Mouse (Mus musculus): Measurements from ENCODE around the gene Ppox.

Gene Ppox

DNA sequence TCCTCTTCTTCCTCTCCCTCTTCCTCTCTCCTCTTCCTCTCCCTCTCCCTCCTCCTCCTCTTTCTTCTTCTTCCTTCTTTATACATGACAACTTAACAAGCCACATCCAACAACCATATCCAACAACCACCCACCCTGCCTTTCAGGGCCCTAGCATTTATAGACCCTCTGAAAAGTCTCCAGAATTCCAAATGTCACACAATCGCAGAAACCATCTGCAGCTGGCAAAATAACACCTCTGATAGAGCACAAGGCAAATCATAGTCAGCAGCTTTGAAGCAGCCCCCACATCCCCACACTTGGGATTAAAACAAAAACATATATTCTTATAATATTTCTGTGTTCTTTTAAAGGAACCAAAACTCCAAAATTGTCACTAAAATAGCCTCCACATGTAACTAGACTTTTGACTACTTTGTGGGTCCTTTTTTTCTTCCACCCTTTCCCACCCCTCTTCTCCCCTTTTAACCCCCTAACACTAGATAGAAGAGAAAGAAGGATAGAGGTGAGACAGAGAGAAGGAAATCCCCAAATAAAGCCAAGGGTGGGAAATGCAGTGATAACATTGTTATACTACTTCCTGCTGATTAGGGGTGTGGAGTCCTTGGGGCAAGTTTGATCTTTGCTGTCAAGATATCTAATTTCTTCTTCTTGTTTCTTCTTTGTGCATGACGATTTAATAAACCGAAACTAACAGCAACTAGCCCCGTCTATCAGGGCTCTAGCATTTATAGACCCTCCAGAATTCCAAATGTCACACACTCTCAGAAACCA, 14.8 kb downstream of the Ppox start:
- no peak for DNase-seq (ENCODE audit: low spot score)

DNA sequence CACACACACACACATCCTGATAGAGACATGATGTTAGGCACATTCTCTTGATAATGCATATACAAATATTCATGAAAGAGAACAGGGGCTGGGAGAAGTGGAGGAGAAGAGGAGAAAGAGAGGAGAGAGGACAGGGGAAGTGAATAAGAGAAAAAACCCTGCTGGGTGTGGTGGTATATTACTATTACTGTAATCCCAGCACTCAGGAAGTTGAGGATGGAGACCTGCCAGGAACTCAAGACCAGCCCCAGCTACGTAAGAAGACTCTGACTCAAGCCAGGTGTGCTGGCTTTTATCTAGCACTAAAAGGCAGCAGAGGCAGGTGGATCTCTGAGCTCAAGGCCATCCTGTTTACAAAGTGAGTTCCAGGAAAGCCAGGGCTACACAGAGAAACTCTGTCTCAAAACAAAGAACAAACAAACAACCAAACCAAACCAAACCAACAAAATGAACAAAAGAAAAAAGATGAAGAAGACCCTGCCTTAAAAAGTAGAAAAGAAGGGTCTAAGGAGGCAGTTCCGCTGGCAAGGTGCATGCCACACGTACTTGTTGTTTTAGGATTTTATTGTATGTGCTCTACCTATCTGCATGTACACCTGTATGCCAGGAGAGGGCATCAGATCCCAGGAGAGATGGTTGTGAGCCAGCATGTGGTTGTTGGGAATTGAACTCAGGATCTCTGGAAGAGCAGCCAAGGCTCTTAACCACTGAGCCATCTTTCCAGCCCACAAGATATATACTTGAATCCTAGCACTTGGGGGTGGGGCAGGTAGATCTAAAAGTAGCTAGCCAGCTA, 17.1 kb downstream of the Ppox start:
- no peak for DNase-seq (ENCODE audit: low spot score)

DNA sequence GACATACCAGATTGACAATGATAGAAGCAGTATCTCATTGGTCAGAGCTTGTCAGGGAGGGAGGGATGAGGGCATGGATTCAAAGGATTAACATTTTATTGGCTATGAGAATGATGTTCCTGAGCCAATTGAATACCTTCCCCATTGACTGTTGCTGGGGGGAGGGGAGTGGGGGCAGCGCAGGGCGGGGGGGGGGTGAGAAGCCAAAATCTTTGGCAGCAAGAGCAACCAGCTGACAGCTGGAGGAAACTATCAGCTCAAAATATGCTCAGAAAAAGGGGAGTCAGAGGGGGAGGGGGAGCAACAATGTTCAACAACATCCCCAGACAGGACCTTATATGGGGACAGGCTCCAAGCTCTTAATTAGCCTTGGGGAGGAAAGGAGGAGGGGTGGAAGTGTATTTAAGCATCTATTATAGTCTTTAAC, 17.8 kb downstream of the Ppox start:
- peak; percentile 79 for DNase-seq (ENCODE audit: low spot score)

GRCm38 (mm10) chr1:171262594-171263130, 18.3 kb downstream of the Ppox start:
- peak; percentile 88 for DNase-seq (ENCODE audit: low spot score)

- no peak for DNase-seq (ENCODE audit: low spot score)
Measured at GRCm38 (mm10) chr1:171260316-171260715, 20.7 kb downstream of the Ppox start.

GRCm38 (mm10) chr1:171258921-171259320, 22.1 kb downstream of the Ppox start:
- no peak for DNase-seq (ENCODE audit: low spot score)

DNA sequence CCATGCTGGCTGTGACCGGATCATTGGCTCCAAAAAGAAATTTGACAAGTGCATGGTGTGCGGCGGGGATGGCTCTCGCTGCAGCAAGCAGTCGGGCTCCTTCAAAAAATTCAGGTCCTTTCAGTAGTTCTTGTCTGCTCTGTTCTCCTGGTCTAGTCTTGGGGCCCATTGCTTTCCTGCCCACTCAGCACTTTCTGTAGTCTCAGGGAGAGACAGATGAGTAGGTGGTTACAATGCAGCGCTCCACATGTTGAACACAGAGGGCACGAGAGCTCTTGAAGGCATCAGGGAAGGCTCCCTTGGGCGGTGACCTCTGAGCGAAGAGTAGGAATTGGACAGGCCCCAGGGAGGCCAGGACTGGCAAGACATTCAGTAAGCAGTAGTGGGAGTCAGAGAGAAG, 23.2 kb downstream of the Ppox start:
- DNase-seq (ENCODE audit: low spot score), result no peak

DNA sequence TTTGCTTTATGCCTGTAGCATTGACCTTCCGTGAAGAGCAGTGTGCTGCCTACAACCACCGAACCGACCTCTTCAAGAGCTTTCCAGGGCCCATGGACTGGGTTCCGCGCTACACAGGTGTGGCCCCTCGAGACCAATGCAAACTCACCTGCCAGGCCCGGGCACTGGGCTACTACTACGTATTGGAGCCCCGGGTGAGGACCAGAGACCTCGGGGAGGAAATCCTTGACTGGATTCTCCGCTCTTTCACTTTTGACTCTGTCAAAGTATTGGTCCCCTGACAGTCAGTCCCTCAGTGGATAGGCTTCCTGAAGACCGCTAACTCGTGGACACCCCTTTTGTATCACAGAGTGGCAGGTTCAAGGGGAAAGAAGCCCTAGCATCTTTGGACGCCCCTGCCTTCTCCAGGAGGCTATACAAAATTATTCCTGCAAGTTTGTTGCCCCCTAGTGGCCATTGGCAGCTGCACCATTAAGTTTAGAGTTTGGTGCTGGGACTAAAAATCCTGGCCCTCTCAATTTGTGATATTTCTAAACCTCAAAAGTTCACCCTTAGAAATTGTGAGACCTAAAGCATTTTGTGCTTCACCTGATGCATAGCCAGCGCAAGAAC, 23.9 kb downstream of the Ppox start:
- DNase-seq (ENCODE audit: low spot score), result peak; percentile 85

DNA sequence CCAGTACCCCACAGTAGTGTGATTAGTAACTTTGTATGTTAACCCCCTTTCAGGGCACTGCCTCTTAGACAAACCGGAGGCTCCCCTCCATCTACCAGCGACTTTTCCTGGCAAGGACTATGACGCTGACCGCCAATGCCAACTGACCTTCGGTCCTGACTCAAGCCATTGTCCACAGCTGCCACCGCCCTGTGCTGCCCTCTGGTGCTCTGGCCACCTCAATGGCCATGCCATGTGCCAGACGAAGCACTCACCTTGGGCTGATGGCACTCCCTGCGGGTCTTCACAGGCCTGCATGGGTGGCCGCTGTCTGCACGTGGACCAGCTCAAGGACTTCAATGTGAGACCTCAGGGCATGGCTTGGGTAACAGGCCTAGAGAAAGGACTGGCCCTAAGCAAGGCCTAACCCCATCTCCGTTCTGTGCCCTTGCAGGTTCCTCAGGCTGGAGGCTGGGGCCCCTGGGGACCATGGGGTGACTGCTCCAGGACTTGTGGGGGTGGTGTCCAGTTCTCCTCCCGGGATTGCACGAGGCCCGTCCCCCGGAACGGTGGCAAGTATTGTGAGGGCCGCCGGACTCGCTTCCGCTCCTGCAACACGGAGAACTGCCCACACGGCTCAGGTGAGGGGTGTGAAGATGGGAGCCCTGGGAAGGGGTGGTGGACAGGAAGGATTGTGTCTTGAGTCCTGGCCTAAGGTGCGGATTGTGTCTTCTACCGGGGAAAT, 24.7 kb downstream of the Ppox start:
- no peak for DNase-seq (ENCODE audit: low spot score)

DNA sequence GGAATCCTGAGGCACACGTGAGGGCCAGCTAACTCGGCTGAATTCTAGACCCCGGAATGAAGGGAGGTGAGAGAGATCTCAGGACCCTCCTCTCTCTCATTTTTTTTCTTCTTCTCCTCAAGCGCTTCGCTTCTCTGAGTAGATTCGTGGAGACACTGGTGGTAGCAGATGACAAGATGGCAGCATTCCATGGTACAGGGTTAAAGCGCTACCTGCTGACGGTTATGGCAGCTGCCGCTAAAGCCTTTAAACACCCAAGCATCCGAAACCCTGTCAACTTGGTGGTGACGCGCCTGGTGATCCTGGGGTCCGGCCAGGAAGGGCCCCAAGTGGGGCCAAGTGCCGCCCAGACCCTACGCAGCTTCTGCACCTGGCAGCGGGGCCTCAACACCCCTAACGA, 28.6 kb downstream of the Ppox start:
- DNase-seq (ENCODE audit: low spot score), result no peak

- peak; percentile 80 for DNase-seq (ENCODE audit: low spot score)
Measured at GRCm38 (mm10) chr1:171251594-171252324, 29.2 kb downstream of the Ppox start.

GRCm38 (mm10) chr1:171250680-171251593, 30.0 kb downstream of the Ppox start, which contains the start of gene Ndufs2:
Ndufs2 (minus strand) TSS chr1:171251388.
- no peak for DNase-seq (ENCODE audit: low spot score)

GRCm38 (mm10) chr1:171249913-171250600, 30.9 kb downstream of the Ppox start, which contains the start of gene Adamts4:
Adamts4 (plus strand) TSS chr1:171250421.
- peak; percentile 52 for DNase-seq (ENCODE audit: low spot score)

GRCm38 (mm10) chr1:171248386-171249226, 32.4 kb downstream of the Ppox start:
- DNase-seq (ENCODE audit: low spot score), result no peak

- DNase-seq (ENCODE audit: low spot score), result no peak
Measured at GRCm38 (mm10) chr1:171247916-171248315, 33.1 kb downstream of the Ppox start.

DNA sequence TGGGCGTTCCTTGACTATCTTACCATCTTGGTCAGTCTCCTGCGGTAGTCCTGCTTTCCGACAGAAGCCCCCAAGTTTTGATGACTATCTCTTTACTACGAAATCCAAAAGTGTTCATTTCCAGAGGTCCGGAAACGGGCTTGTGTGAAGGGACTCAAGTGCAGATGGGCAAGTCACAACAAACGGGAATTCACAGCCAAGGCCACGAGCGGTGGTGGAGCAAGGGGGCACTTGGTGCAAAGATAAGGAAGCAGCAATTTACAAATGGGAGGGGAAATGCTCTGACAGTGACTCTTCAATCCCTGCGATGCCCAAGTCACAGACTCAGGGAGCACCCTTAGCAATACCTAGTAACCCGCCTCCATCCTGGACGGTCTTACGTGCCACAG, 33.5 kb downstream of the Ppox start:
- no peak for DNase-seq (ENCODE audit: low spot score)

DNA sequence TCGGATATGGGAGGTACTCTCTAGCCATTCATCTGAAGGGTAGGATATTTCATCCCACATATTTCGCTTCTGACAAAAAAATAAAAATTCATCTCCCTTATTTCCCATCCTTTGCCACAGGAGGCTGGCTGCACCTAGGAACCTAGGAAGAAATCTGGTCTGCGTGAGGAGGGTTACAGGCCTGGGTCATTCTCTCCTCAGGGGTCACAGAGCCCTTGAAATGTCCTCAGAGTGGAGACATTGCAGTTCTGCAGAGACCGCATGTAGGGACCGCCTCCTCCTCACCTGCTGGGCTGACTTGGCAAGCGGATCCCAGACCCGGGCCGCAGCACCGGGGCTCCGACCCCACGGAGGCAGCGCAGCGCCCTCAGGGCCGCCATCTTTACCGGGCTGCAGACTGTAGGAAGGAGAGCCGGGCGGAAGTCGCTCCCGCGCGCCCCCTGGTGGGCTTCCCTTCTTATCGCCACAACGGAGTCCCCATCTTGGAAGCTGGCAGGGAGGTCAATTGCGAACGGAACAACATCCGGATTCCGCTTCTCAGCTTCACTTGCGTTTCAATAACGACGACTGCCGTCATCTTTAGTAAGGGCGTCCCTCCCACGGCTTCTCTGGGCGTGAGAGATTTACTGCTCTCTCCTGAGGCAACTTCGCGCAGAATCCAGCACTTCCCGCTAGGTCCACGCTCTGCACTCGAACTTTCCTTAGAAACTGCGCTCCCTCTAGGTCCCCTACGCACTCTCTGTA, 34.1 kb downstream of the Ppox start:
- peak; percentile 99 for DNase-seq (ENCODE audit: low spot score)

DNA sequence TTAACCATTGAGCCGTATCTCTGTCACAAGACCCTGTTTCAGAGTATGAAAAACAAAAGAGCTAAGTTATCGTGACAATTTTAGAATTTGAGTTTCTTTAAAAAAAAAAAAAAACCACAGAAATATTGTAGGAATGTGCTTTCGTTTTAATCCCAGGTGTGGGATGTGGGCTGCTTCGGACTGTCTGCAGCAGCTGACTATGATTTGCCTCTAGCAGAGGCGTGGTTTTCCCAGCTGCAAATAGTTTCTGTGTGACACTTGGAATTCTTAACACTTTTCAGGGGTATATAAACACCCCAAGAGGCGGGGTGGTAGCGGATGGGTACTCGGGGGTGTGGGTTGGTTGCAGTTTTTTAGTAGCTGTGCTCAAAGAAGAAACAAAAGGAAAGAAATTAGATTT, 35.6 kb downstream of the Ppox start:
- no peak for DNase-seq (ENCODE audit: low spot score)
